Mouse (Mus musculus): ENCODE data around the gene Fbxw27. TPM values are rescaled to one million over a fixed set of nuclear protein-coding genes. Genes with fewer than 3 reads are reported as not detected.

The Fbxw27 gene
- not detected in 4 replicates for total RNA-seq (2023)

DNA sequence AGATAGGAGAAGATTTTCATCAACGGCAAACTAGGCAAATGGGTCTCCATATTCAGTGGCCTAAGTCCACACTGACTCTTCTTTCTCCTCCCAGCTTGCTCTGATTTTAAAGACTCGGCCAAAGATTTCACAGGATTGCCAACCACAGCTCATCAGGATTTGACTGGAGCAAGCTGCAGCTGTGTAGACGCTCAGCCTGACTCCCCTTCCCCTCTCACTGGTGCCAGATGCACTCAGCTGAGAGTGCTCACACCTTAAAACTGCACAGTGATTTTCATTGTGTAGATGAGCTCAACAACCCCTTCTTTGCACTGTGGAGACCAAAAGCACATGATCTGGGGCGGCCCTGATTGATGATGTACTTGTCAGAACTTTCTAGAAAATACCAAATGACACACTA lies at the start of gene Fbxw27:
TSS of gene Fbxw27 (minus strand) at position 101 of the 400 bp plus-strand sequence.

DNA sequence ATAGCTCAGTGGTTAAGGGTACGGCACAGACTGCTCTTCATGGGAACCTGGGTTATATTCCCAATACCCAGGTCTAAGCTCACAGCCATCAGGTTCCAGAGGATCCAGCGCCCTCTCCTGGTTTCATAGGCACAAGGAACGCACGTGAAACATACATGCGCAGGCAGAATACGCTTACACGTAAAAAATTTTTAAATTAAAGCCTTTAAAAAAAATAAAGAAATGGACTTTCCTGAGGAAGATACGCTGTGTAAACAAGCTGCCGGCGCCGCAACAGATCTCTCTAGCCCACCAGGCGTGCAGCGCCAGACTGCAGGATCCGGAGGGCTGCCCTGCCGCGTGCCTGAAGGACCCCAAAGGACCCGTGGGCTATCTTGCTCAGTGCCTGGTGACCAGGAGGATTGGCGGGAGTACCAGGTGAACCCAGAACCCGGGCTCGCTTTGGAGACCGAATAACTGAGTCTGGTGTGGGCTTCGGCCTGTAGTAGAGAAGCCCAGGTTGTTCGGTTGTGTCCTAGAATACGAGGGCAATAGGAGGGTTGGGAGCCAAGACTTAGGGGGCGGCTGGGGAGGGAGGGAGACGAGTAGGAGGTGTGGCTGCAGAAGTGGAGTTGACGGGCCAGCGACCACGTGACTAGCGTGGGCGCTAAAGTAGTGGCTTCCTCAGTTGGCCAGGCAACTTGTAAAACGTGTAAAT lies 42.1 kb upstream of the Fbxw27 start, which contains the start of gene Nme6:
TSS of gene Nme6 (plus strand) at position 359 of the 697 bp plus-strand sequence.

GRCm38 (mm10) chr9:109811980-109812379 lies 21.5 kb upstream of the Fbxw27 start, which contains the start of gene Spink8:
TSS of gene Spink8 (plus strand) at chr9:109812280.

DNA sequence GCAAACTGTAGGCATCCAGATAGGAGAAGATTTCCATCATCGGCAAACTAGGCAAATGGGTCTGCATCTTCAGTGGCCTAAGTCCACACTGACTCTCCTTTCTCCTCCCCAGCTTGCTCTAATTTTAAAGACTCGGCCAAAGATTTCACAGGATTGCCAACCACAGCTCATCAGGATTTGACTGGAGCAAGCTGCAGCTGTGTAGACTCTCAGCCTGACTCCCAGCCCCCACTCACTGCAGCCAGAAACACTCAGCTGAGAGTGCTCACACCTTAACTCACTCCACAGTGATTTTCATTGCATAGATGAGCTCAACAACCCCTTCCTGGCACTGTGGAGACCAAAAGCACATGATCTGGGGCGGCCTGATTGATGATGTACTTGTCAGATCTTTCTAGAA lies 44.5 kb downstream of the Fbxw27 start, which contains the start of gene Fbxw26:
TSS of gene Fbxw26 (minus strand) at position 101 of the 400 bp plus-strand sequence.

Other genes with a start within 250 kb of the Fbxw27 start
- not detected in 4 replicates for gene Fbxw15, start 222.4 kb downstream of the Fbxw27 start, total RNA-seq (2023)
- not detected in 4 replicates for gene Fbxw24, start 164.6 kb downstream of the Fbxw27 start, total RNA-seq (2023)
- not detected in 4 replicates for gene Fbxw25, start 126.0 kb downstream of the Fbxw27 start, total RNA-seq (2023)
- not detected in 4 replicates for gene Fbxw18, start 88.0 kb downstream of the Fbxw27 start, total RNA-seq (2023)
- not detected in 4 replicates for gene Fbxw26, start 44.6 kb downstream of the Fbxw27 start, total RNA-seq (2023)
- not detected in 4 replicates for gene Spink8, start 21.6 kb upstream of the Fbxw27 start, total RNA-seq (2023)
- 10.2 to 17.5 TPM (median 14.3 TPM) in 4 replicates for gene Nme6, start 42.1 kb upstream of the Fbxw27 start, total RNA-seq (2023)
- 1.1 TPM in 1 of 4 replicates, not detected in the others for gene Camp, start 58.9 kb upstream of the Fbxw27 start, total RNA-seq (2023)
- gene Cdc25a, start 84.9 kb upstream of the Fbxw27 start, total RNA-seq (2023), result 9.5 to 15.2 TPM (median 10.9 TPM) in 4 replicates
- 62.0 to 69.9 TPM (median 67.6 TPM) in 4 replicates for gene Map4, start 140.8 kb upstream of the Fbxw27 start, total RNA-seq (2023)

Data from B cell, adult 62 days (primary cell).